ENCODE assay signal across 10 mouse cellular contexts in the genomic region with DNA sequence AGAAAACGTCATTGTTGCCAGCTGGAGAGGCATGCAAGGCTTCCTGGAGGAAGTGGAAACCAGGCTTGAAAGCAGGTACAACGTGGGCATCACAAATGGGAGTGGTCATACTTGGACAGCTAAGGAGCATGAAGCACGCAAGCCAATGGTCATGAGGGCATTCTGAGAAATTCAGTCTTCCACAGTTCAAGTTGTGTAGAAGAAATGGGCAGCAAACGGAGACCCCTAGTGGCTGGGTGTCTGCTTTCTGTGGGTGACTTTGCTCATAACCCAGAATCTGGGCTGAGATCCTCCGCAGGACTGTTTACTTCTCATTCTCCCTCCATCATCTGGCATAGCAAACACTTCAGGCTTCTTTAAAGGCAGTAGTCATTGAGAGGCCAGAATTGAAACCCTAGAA.
A peak's percentile ranks its signal among the peaks of the same experiment; 100 is the strongest.
DNase-seq lines count a peak whose midpoint lies in the region; ATAC-seq and TF ChIP-seq lines count a peak whose summit lies in the region.
"Had no signal": no experiment of that assay in that cellular context is flagged by ENCODE, and none has a peak within 500 bp of the region (broad histone marks: within the 10 kb centered on the region; RNA-seq: fewer than 3 reads in every experiment).

No protein-coding gene starts in this region.

- no peaks in the 10 kb centered on the region for H3K27me3 ChIP-seq in neural tube, embryonic 11.5 days (ENCODE audit: control insufficient read depth, insufficient read depth, low read length)
- no peaks in the 10 kb centered on the region for H3K27me3 ChIP-seq in small intestine, adult 2 months (ENCODE audit: control insufficient read depth, insufficient read depth, low read length)
- H3K27me3 ChIP-seq: heart, embryonic 13.5 days; limb, embryonic 12.5 days had no signal

- H3K4me2 ChIP-seq in neural tube, embryonic 11.5 days (ENCODE audit: low read depth): no peak overlapping the region
- H3K4me2 ChIP-seq: heart, embryonic 13.5 days; limb, embryonic 12.5 days had no signal

- no peaks in the 10 kb centered on the region for H3K4me1 ChIP-seq in neural tube, embryonic 11.5 days (ENCODE audit: control insufficient read depth, insufficient read depth, low read length)
- no peaks in the 10 kb centered on the region for H3K4me1 ChIP-seq in small intestine, adult 2 months (ENCODE audit: control insufficient read depth, insufficient read depth, insufficient read length, low read length)

- no peaks in the 10 kb centered on the region for H3K36me3 ChIP-seq in neural tube, embryonic 11.5 days (ENCODE audit: control insufficient read depth, insufficient read depth, low read length)
- no peaks in the 10 kb centered on the region for H3K36me3 ChIP-seq in small intestine, adult 2 months (ENCODE audit: control insufficient read depth, insufficient read depth, low read length)
- H3K36me3 ChIP-seq: heart, embryonic 13.5 days; limb, embryonic 12.5 days had no signal

- peak; percentile 40; the same call in 1 of the 2 replicates for ATAC-seq in frontal cortex, adult (ENCODE audit: low TSS enrichment)
- ATAC-seq in neural tube, embryonic 11.5 days (ENCODE audit: insufficient read depth, low FRiP score, low TSS enrichment): no peak

- no peak overlapping the region for H3K4me3 ChIP-seq in neural tube, embryonic 11.5 days (ENCODE audit: low read depth, low read length)
- no peak overlapping the region for H3K4me3 ChIP-seq in small intestine, adult 2 months (ENCODE audit: low read depth, low read length)
- H3K4me3 ChIP-seq: heart, embryonic 13.5 days; limb, embryonic 12.5 days had no signal

- no peaks in the 10 kb centered on the region for H3K9me3 ChIP-seq in neural tube, embryonic 11.5 days (ENCODE audit: control insufficient read depth, low read length)
- H3K9me3 ChIP-seq: heart, embryonic 13.5 days; limb, embryonic 12.5 days had no signal

- 76% methylated on average over 5 of the region's 5 CpGs for WGBS in neural tube, embryonic 11.5 days
- WGBS in small intestine, adult 2 months: 52% methylated on average over 5 of the region's 5 CpGs

- TF ChIP-seq CTCF in small intestine, adult 2 months (IDR thresholded peaks at IDR 0.05; ENCODE audit: extremely low read depth, insufficient read length, insufficient replicate concordance, low read depth, low read length): peak; percentile 23; the same call in 1 of the 2 replicates

- no peak for TF ChIP-seq POLR2A in small intestine, adult 2 months (IDR thresholded peaks at IDR 0.05; ENCODE audit: low read depth, low read length)

- DNase-seq in frontal cortex, postnatal 14 days (ENCODE audit: low spot score in 2 of 2): no peak
- DNase-seq in neural tube, embryonic 11.5 days (ENCODE audit: low spot score): peak; percentile 27
- DNase-seq in neural tube, embryonic 10.5 days (ENCODE audit: extremely low spot score, low spot score): no peak
- DNase-seq in kidney, postnatal 36 days: peak; percentile 16 to 48
- no peak for DNase-seq in spleen, postnatal 4 days (ENCODE audit: low spot score in 2 of 2)
- no peak for DNase-seq in ovary, postnatal 10 days (ENCODE audit: low spot score)

- no peak overlapping the region for H3K27ac ChIP-seq in neural tube, embryonic 11.5 days (ENCODE audit: low read depth, low read length)
- H3K27ac ChIP-seq in small intestine, adult 2 months (ENCODE audit: insufficient read depth, low read depth, low read length): no peak overlapping the region
- H3K27ac ChIP-seq: heart, embryonic 13.5 days; limb, embryonic 12.5 days had no signal

- H3K9ac ChIP-seq in neural tube, embryonic 11.5 days (ENCODE audit: low read length): no peak overlapping the region
- H3K9ac ChIP-seq: heart, embryonic 13.5 days; limb, embryonic 12.5 days had no signal

Comparison
In these comparisons a context has a peak if more than half of its experiments do, and no peak if none do; other contexts are left out.
1. DNase-seq: peak in neural tube, embryonic 11.5 days (single experiment) and kidney, postnatal 36 days (2 of 2); none in frontal cortex, postnatal 14 days (0 of 2), neural tube, embryonic 10.5 days (single experiment), spleen, postnatal 4 days (0 of 2) and ovary, postnatal 10 days (single experiment).